8 mouse cellular contexts compared by ENCODE assay signal in the genomic region with DNA sequence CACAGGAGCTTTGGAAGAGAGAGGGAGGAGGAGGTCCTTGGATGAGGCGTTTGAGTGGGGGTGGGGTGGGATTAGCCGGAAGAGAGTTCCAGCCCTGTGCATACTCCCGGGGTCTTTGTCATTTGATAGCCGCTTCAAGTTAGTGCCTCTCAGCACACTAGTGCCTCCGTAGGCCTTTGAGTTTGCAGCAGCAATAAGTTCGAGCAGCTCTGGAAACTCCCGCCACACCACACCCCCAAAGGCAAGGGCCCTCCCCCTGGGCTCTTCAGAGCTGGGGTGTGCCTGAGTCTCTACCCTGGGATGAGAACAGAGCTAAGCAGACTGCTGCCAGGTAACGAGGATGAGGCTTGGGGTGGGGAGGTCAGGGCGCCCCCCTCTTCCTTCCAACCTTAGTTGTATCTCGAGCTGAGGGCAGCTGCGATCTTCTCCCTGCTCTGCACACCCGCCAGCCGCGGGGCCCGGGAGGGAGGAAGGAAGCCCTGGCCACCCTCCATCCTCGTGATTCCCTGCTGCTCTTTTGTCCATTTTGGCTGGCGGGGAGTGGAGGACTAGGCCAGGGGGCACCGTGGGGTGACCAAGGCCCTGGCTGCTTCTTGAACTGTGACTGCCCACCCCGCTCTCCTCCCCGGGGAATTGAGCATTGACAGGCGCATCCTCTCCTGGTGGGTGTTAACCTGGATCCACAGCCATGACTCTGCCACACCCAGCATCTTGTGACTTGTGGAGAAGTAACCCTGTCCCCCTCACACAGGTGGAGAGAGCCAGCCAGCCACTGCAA. TPM values are rescaled to one million over a fixed set of nuclear protein-coding genes. Genes with fewer than 3 reads are reported as not detected.
A peak's percentile ranks its signal among the peaks of the same experiment; 100 is the strongest.
DNase-seq lines count a peak whose midpoint lies in the region; ATAC-seq lines count a peak whose summit lies in the region.

No protein-coding gene starts in this region.

- no peaks in the 10 kb centered on the region for H3K36me3 ChIP-seq in forebrain, embryonic 15.5 days
- H3K36me3 ChIP-seq in limb, embryonic 11.5 days (ENCODE audit: control insufficient read depth, insufficient read depth, low read length): no peaks in the 10 kb centered on the region
- no peaks in the 10 kb centered on the region for H3K36me3 ChIP-seq in midbrain, embryonic 10.5 days

- peak; percentile 68 for DNase-seq in 416B (ENCODE audit: low read depth)
- DNase-seq in adrenal gland, adult 2 months: peak; percentile 48
- DNase-seq in limb, embryonic 11.5 days (ENCODE audit: low spot score): peak; percentile 75
- DNase-seq in midbrain, embryonic 10.5 days (ENCODE audit: low spot score): peak; percentile 82
- DNase-seq in spleen, postnatal 14 days (ENCODE audit: low spot score in 2 of 2): peak; percentile 49 to 53
- DNase-seq in left cerebral cortex, adult 9 months (ENCODE audit: low spot score in 2 of 2): no peak

- no peak for ATAC-seq in forebrain, embryonic 15.5 days (replicated peaks)
- ATAC-seq in hematopoietic stem cell, adult 5-6 weeks (replicated peaks in 1 of 2; ENCODE audit: insufficient read depth in 1 of 2, low FRiP score in 2 of 2, low TSS enrichment in 1 of 2, low read depth in 1 of 2, poor library complexity in 2 of 2, severe bottlenecking in 2 of 2): peak; percentile 40 to 63
- peak; percentile 80 for ATAC-seq in limb, embryonic 11.5 days (ENCODE audit: insufficient number of reproducible peaks, low FRiP score, low TSS enrichment, low read depth)

- 4% methylated on average over 18 of the region's 21 CpGs for WGBS in forebrain, embryonic 15.5 days
- 7% methylated on average over 21 of the region's 21 CpGs for WGBS in limb, embryonic 11.5 days
- WGBS in midbrain, embryonic 10.5 days: 2% methylated on average over 21 of the region's 21 CpGs

- H3K9me3 ChIP-seq in forebrain, embryonic 15.5 days: no peaks in the 10 kb centered on the region
- H3K9me3 ChIP-seq in limb, embryonic 11.5 days (ENCODE audit: control insufficient read depth, low read length): no peaks in the 10 kb centered on the region
- no peaks in the 10 kb centered on the region for H3K9me3 ChIP-seq in midbrain, embryonic 10.5 days (replicated peaks)

- no peaks in the 10 kb centered on the region for H3K27me3 ChIP-seq in forebrain, embryonic 15.5 days
- no peaks in the 10 kb centered on the region for H3K27me3 ChIP-seq in limb, embryonic 11.5 days (ENCODE audit: control insufficient read depth, insufficient read depth, low read length)
- H3K27me3 ChIP-seq in midbrain, embryonic 10.5 days (ENCODE audit: low read depth, poor library complexity, severe bottlenecking): no peaks in the 10 kb centered on the region

- H3K9ac ChIP-seq in forebrain, embryonic 15.5 days (replicated peaks): no peak overlapping the region
- peak overlapping the region; percentile 63 for H3K9ac ChIP-seq in limb, embryonic 11.5 days (ENCODE audit: low read length)

- peak overlapping the region; percentile 41 for H3K4me2 ChIP-seq in forebrain, embryonic 15.5 days (replicated peaks)
- peak overlapping the region; percentile 61 for H3K4me2 ChIP-seq in limb, embryonic 11.5 days (ENCODE audit: low read depth, severe bottlenecking)

- peak overlapping the region; percentile 21 for H3K4me3 ChIP-seq in forebrain, embryonic 15.5 days
- H3K4me3 ChIP-seq in limb, embryonic 11.5 days (ENCODE audit: low read depth, low read length): peak overlapping the region; percentile 29
- H3K4me3 ChIP-seq in midbrain, embryonic 10.5 days: peak overlapping the region; percentile 58

- H3K4me1 ChIP-seq in forebrain, embryonic 15.5 days: peaks cover 5% of the 10 kb centered on the region
- peaks cover 15% of the 10 kb centered on the region for H3K4me1 ChIP-seq in limb, embryonic 11.5 days (ENCODE audit: control insufficient read depth, insufficient read depth, low read length)
- peaks cover 32% of the 10 kb centered on the region for H3K4me1 ChIP-seq in midbrain, embryonic 10.5 days

- H3K27ac ChIP-seq in forebrain, embryonic 15.5 days (replicated peaks): no peak overlapping the region
- H3K27ac ChIP-seq in limb, embryonic 11.5 days (replicated peaks; ENCODE audit: low read depth, low read length): no peak overlapping the region
- peak overlapping the region; percentile 92 for H3K27ac ChIP-seq in midbrain, embryonic 10.5 days (replicated peaks)

RNA-seq across cellular contexts. Expression of a gene that starts 3.2 kb away (rescaled TPM):
- total RNA-seq in adrenal gland, adult 2 months (2021): 1 to 10 TPM; 1.8 to 2.4 TPM
- 2.5 and 3.7 TPM in 2 replicates for polyA plus RNA-seq in adrenal gland, adult 2 months (2012; rRNA removed)
- 1.4 and 1.6 TPM in 2 replicates for polyA plus RNA-seq in forebrain, embryonic 15.5 days (2015; fragmentation: Nextera tagmentation; extraction: Ambion mirVana)
- total RNA-seq in hematopoietic stem cell, adult 5-6 weeks (2017): 9.6 and 26.1 TPM in 2 replicates
- 6.0 and 8.5 TPM in 2 replicates for polyA plus RNA-seq in limb, embryonic 11.5 days (2014; fragmentation: Nextera tagmentation; extraction: Ambion mirVana)
- polyA plus RNA-seq in midbrain, embryonic 10.5 days (2016; fragmentation: Nextera tagmentation; extraction: Ambion mirVana): 17.7 TPM in 2 replicates

RNA-seq across cellular contexts. Expression of a gene that starts 51.7 kb away (rescaled TPM):
- 100 to 1,000 TPM; 181 to 207 TPM for total RNA-seq in adrenal gland, adult 2 months (2021)
- 36.4 and 36.6 TPM in 2 replicates for polyA plus RNA-seq in adrenal gland, adult 2 months (2012; rRNA removed)
- polyA plus RNA-seq in forebrain, embryonic 15.5 days (2015; fragmentation: Nextera tagmentation; extraction: Ambion mirVana): 273 and 275 TPM in 2 replicates
- total RNA-seq in hematopoietic stem cell, adult 5-6 weeks (2017): 202 and 213 TPM in 2 replicates
- 314 and 346 TPM in 2 replicates for polyA plus RNA-seq in limb, embryonic 11.5 days (2014; fragmentation: Nextera tagmentation; extraction: Ambion mirVana)
- polyA plus RNA-seq in midbrain, embryonic 10.5 days (2016; fragmentation: Nextera tagmentation; extraction: Ambion mirVana): 320 and 339 TPM in 2 replicates

RNA-seq across cellular contexts. Expression of a gene that starts 54.5 kb away (rescaled TPM):
- 10 to 100 TPM; 11.4 to 14.2 TPM for total RNA-seq in adrenal gland, adult 2 months (2021)
- 47.0 and 58.3 TPM in 2 replicates for polyA plus RNA-seq in adrenal gland, adult 2 months (2012; rRNA removed)
- polyA plus RNA-seq in forebrain, embryonic 15.5 days (2015; fragmentation: Nextera tagmentation; extraction: Ambion mirVana): 4.2 and 4.5 TPM in 2 replicates
- total RNA-seq in hematopoietic stem cell, adult 5-6 weeks (2017): 7.1 and 12.2 TPM in 2 replicates
- 3.6 and 4.0 TPM in 2 replicates for polyA plus RNA-seq in limb, embryonic 11.5 days (2014; fragmentation: Nextera tagmentation; extraction: Ambion mirVana)
- polyA plus RNA-seq in midbrain, embryonic 10.5 days (2016; fragmentation: Nextera tagmentation; extraction: Ambion mirVana): 5.9 and 6.4 TPM in 2 replicates

Comparison
In these comparisons a context has a peak if more than half of its experiments do, and no peak if none do; other contexts are left out.
1. DNase-seq: peak in 416B (single experiment), adrenal gland, adult 2 months (single experiment), limb, embryonic 11.5 days (single experiment), midbrain, embryonic 10.5 days (single experiment) and spleen, postnatal 14 days (2 of 2); none in left cerebral cortex, adult 9 months (0 of 2).
2. Peak in every context shown above with its lines, with median percentiles within 50 percentile points of each other: H3K4me3 ChIP-seq.